Mouse (Mus musculus): ENCODE measurements around the gene Spem2. TPM values are rescaled to one million over a fixed set of nuclear protein-coding genes. Genes with fewer than 3 reads are reported as not detected.

Spem2 gene
- polyA plus RNA-seq, 1 experiment from 2014 or later: 0.08 TPM

GRCm38 (mm10) chr11:69846738-69847688, 28.7 kb upstream of the Spem2 start:
- no peak for DNase-seq (ENCODE audit: low spot score)

DNA sequence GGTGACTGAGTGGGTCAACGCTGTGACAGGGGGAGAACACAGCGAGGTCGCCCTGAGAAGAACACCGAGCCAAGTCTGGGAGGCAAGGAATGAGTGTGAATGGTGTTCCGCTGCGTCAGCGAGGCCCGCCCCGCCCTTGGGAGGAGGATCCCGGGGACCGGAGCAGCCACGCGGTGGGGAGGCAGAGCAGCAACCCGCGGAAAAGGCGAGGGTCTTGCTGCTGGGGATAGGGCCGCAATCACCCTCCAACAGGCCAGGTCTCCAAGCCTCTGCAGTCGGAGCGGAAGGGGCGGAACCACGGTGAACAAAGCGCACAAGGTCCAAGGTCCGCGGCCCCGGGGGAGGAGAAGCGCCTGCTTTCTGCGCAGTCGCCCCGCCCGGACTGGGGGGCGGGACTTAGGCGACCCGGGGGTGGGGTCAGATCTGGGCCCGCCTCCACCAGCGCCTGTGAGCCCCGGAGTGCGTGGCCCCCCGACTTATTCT, 28.0 kb upstream of the Spem2 start, which contains the start of gene Plscr3:
Plscr3 (plus strand) TSS at position 179 of the 483 bp plus-strand sequence.
- H3K4me1 ChIP-seq: peaks cover 42% of the 10 kb centered on the region
- WGBS: under 1% methylated on average over 38 of the region's 38 CpGs

More at GRCm38 (mm10) chr11:69846738-69847688, 28.7 kb upstream of the Spem2 start:
- Histone ChIP-seq H3K4me3 (peak overlapping the region; percentile 81), H3K27ac (peak overlapping the region; percentile 98), H3K36me3 (peaks cover 44% of the 10 kb centered on the region), H3K27me3 (ENCODE audit: insufficient read depth, poor library complexity, severe bottlenecking) (no peaks in the 10 kb centered on the region), H3K4me1 (peaks cover 42% of the 10 kb centered on the region), H3K9me3 (no peaks in the 10 kb centered on the region)
- WGBS: 10% methylated on average over 37 of the region's 37 CpGs

GRCm38 (mm10) chr11:69838714-69839104, 20.4 kb upstream of the Spem2 start:
- Histone ChIP-seq H3K4me3 (peak overlapping the region; percentile 69), H3K27ac (peak overlapping the region; percentile 93), H3K27me3 (ENCODE audit: insufficient read depth, poor library complexity, severe bottlenecking) (peaks cover 33% of the 10 kb centered on the region), H3K36me3 (peaks cover 2% of the 10 kb centered on the region; the same call in 1 of the 2 replicates), H3K9me3 (no peaks in the 10 kb centered on the region), H3K4me1 (peaks cover 56% of the 10 kb centered on the region)
- DNase-seq (ENCODE audit: low spot score): no peak
- 1% methylated on average over 7 of the region's 7 CpGs for WGBS

More for the DNA sequence above, 28.0 kb upstream of the Spem2 start, which contains the start of gene Plscr3:
- peak; percentile 97 for DNase-seq (ENCODE audit: low spot score)
- H3K36me3 ChIP-seq: peaks cover 36% of the 10 kb centered on the region
- H3K27ac ChIP-seq: peak within 1 kb of the TSS; percentile 98
- no peaks in the 10 kb centered on the region for H3K9me3 ChIP-seq
- peak within 1 kb of the TSS; percentile 81 for H3K4me3 ChIP-seq
- H3K27me3 ChIP-seq (ENCODE audit: insufficient read depth, poor library complexity, severe bottlenecking): no peaks in the 10 kb centered on the region

GRCm38 (mm10) chr11:69837952-69838713, 19.9 kb upstream of the Spem2 start, which contains the start of gene Tmem256:
Gene Tmem256, plus strand, starts transcription at chr11:69838514.
- peak; percentile 99 for DNase-seq (ENCODE audit: low spot score)
- Histone ChIP-seq H3K4me1 (peaks cover 56% of the 10 kb centered on the region), H3K27ac (peak within 1 kb of the TSS; percentile 93), H3K27me3 (ENCODE audit: insufficient read depth, poor library complexity, severe bottlenecking) (peaks cover 39% of the 10 kb centered on the region), H3K9me3 (no peaks in the 10 kb centered on the region), H3K36me3 (peaks cover 7% of the 10 kb centered on the region), H3K4me3 (peak within 1 kb of the TSS; percentile 69)
- under 1% methylated on average over 34 of the region's 34 CpGs for WGBS

GRCm38 (mm10) chr11:69837604-69837951, 19.3 kb upstream of the Spem2 start, which contains the start of gene Nlgn2:
Gene Nlgn2, minus strand, starts transcription at chr11:69837784.
- Histone ChIP-seq H3K36me3 (peaks cover 7% of the 10 kb centered on the region), H3K4me1 (peaks cover 54% of the 10 kb centered on the region), H3K9me3 (no peaks in the 10 kb centered on the region), H3K4me3 (peak within 1 kb of the TSS; percentile 69), H3K27me3 (ENCODE audit: insufficient read depth, poor library complexity, severe bottlenecking) (peaks cover 45% of the 10 kb centered on the region), H3K27ac (peak within 1 kb of the TSS; percentile 93)
- 0% methylated on average over 32 of the region's 32 CpGs for WGBS
- DNase-seq (ENCODE audit: low spot score): no peak

DNA sequence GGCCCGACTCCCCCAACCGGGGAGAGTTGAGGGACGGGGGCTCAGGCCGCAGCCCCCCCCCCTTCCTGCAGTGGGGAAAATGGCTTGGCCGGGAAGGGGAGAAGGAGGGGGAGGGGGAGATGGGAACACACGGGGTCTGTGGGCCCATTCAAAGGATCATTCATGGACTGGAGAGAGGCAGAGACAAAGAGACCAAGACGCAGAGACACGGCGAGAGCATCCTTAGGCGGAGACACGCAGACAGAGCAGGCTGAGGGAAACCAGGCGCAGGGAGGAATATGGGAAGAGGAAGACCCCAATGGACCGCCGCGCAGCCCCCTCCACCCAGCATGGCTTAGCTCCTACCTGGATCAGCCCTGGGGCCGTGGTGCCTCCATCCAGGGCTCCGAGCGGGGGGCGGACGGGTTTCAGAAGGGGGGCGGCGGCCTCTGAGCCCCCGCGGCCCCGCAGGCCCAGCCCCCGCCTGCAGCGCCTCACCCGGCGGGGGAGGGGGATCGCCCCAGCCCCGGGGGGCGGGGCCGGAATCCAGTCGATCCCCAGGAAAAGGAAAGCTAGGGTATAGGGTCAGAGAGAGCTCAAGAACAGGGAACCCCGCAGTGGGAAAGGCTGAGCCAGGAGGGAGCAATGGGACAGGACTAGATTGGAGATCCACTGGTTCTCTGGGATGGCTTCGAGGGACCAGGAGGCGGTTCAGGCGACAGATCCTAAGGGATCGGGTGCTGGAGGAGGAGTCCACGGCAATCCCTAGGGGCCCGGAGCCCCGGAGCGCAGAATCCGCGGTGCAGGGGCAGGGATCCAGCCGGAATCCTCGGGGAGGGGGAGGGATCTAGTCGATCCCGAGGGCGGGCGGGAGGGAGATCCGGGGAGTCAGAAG, 18.7 kb upstream of the Spem2 start:
- DNase-seq (ENCODE audit: low spot score): no peak
- Histone ChIP-seq H3K36me3 (peaks cover 7% of the 10 kb centered on the region), H3K4me3 (peak overlapping the region; percentile 69), H3K4me1 (peaks cover 54% of the 10 kb centered on the region), H3K9me3 (no peaks in the 10 kb centered on the region), H3K27me3 (ENCODE audit: insufficient read depth, poor library complexity, severe bottlenecking) (peaks cover 49% of the 10 kb centered on the region), H3K27ac (peak overlapping the region; percentile 93)
- WGBS: under 1% methylated on average over 39 of the region's 52 CpGs

DNA sequence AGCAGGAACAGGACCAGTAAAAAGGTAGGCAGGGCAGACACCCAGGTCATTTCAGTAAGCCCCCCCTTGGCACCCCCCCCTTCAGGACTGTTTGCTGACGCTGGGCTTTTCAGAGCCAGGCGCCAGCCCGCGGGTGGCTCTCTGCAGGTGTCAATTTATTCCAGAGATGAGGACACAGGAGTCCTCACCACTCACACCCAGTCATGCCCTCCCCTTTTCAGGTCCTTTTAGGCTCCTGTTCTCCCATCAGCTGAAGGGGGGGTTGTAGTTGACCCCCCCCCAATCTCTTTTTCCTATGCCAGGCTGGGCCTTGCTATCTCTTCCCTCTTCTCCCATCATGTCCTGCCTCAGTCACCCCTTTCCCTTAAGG, 17.7 kb upstream of the Spem2 start:
- Histone ChIP-seq H3K36me3 (peaks cover 7% of the 10 kb centered on the region), H3K4me3 (peak overlapping the region; percentile 69), H3K9me3 (no peaks in the 10 kb centered on the region), H3K27ac (no peak overlapping the region), H3K27me3 (ENCODE audit: insufficient read depth, poor library complexity, severe bottlenecking) (peaks cover 49% of the 10 kb centered on the region), H3K4me1 (peaks cover 59% of the 10 kb centered on the region)
- DNase-seq (ENCODE audit: low spot score): no peak
- 0% methylated on average over 4 of the region's 4 CpGs for WGBS

DNA sequence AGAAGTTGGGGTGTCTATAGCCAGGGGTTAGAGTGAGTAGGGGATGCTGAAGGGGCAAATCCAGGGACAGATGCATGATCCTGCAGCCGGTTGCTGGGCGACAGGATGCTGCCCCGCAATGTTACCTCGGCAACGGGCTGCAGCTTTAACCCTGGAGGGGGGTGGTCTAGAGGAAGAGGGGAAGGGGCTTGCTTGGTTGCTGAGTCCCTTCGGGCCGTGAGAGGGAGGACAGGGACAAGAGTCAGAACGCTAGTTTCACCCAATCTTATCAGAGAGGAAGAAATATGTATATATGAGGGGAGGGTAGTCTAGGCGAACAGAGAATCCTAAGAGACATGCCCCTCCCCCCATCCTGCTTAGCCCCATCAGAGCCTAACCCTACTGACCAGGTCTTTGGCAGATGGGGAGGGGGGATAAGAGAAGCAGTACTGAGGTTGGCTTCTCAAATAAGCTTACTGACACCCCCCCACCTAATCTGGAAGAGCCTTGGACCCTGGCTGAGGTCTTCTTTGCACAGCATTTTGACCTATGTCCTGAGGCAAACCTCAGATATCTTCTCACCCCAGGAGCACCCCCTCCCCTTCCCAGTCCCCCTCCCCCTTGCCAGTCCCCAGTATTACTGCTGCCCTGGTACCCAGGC, 17.2 kb upstream of the Spem2 start:
- Histone ChIP-seq H3K27ac (no peak overlapping the region), H3K9me3 (no peaks in the 10 kb centered on the region), H3K4me1 (peaks cover 62% of the 10 kb centered on the region), H3K27me3 (ENCODE audit: insufficient read depth, poor library complexity, severe bottlenecking) (peaks cover 49% of the 10 kb centered on the region), H3K36me3 (peaks cover 7% of the 10 kb centered on the region), H3K4me3 (peak overlapping the region; percentile 69)
- WGBS: 8% methylated on average over 9 of the region's 9 CpGs
- no peak for DNase-seq (ENCODE audit: low spot score)

GRCm38 (mm10) chr11:69834001-69834549, 15.8 kb upstream of the Spem2 start:
- Histone ChIP-seq H3K4me3 (peak overlapping the region; percentile 67), H3K36me3 (peaks cover 10% of the 10 kb centered on the region), H3K27ac (peak overlapping the region; percentile 89), H3K27me3 (ENCODE audit: insufficient read depth, poor library complexity, severe bottlenecking) (peaks cover 49% of the 10 kb centered on the region), H3K9me3 (no peaks in the 10 kb centered on the region), H3K4me1 (peaks cover 61% of the 10 kb centered on the region)
- no peak for DNase-seq (ENCODE audit: low spot score)
- 4% methylated on average over 47 of the region's 48 CpGs for WGBS

DNA sequence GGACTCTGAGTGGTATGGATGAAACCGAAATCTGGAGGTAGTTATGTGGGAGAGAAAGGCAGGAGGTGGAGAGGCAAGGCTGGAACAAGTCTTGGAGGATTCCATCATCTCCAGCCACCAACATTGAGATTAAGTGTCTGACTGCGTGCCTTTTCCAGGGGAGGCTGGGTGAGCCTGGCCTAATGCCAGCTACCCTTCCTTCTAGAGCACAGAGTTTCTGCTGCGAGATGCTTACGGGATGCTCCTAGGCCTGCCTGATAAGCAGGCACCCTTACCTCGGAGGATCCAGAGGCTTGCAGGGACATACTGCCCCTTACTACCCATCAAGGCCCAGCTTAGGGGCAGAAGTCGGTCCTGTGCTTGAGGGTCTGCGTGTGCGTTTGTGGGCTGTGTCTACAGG, 15.3 kb upstream of the Spem2 start:
- DNase-seq (ENCODE audit: low spot score): no peak
- Histone ChIP-seq H3K27ac (peak overlapping the region; percentile 89), H3K36me3 (peaks cover 13% of the 10 kb centered on the region), H3K27me3 (ENCODE audit: insufficient read depth, poor library complexity, severe bottlenecking) (peaks cover 49% of the 10 kb centered on the region), H3K4me1 (peaks cover 62% of the 10 kb centered on the region), H3K9me3 (no peaks in the 10 kb centered on the region), H3K4me3 (peak overlapping the region; percentile 67)
- WGBS: 39% methylated on average over 8 of the region's 8 CpGs

GRCm38 (mm10) chr11:69828832-69829231, 10.6 kb upstream of the Spem2 start:
- 67% methylated on average over 5 of the region's 5 CpGs for WGBS
- Histone ChIP-seq H3K27ac (no peak overlapping the region), H3K4me1 (peaks cover 21% of the 10 kb centered on the region), H3K9me3 (no peaks in the 10 kb centered on the region), H3K36me3 (peaks cover 49% of the 10 kb centered on the region), H3K4me3 (no peak overlapping the region), H3K27me3 (ENCODE audit: insufficient read depth, poor library complexity, severe bottlenecking) (peaks cover 17% of the 10 kb centered on the region)
- no peak for DNase-seq (ENCODE audit: low spot score)

All from heart, embryonic 10.5 days (tissue).